Mouse (Mus musculus): ENCODE results near the gene Cdk8. TPM values are rescaled to one million over a fixed set of nuclear protein-coding genes. Genes with fewer than 3 reads are reported as not detected.

Gene Cdk8
- total RNA-seq, 1 experiment from 2014 or later = 42.7 TPM

DNA sequence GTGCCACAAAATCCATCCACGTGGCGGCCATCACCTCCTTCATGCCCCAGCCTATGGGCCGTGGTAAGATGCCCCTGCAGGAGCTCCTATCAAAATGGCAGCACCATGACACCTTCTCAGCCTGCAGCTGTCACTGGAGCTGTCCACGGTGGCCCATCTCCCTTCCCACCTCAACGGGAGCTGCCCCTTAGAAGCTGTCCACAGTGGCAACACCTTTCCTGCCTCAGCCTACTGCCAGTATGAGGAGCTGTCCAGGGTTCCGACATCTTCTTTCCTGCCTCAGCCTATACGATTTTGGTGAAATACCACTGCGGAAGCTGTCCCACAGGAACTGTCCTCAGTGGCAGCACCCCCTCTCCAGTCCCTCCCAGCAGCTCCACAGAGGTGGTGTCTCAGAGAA, 3.5 kb upstream of the Cdk8 start:
- no peak for ATAC-seq (replicated peaks in 1 of 2; ENCODE audit: insufficient read depth in 1 of 2, low FRiP score in 2 of 2, low TSS enrichment in 1 of 2, low read depth in 1 of 2, poor library complexity in 2 of 2, severe bottlenecking in 2 of 2)

DNA sequence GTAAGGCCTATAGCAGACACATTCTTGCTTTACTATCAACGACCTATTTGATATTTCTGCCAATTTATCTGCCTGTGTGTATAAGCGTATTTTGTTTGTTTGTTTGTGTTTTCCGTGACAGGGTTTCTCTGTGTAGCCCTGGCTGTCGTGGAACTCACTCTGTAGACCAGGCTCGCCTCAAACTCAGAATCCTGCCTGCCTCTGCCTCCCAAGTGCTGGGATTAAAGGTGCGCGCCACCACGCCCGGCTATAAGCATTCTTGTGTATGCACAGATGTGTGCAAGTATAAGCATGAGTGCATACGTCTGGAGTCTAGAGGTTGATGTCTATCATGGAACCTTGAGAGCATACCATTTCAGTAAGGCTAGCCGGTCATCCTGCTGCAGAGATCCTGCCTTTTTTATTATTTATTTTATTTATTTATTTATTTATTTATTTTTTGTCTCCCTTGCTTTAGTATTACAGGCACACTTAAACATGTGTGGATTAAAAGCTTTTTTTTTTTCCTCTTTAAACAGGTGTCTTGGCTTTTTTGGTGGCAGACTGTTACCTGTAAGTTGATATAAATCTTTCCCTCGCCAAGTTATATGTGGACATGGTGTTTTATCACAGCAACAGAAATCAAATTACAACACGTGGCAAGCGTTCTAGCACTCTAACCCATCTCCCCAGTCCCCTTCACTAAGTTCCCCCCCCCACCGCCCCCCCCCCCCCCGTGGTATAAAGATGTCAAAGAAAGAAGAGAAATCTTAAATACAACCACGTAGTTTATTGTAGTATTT, 970 bp upstream of the Cdk8 start:
- no peak for ATAC-seq (replicated peaks in 1 of 2; ENCODE audit: insufficient read depth in 1 of 2, low FRiP score in 2 of 2, low TSS enrichment in 1 of 2, low read depth in 1 of 2, poor library complexity in 2 of 2, severe bottlenecking in 2 of 2)

DNA sequence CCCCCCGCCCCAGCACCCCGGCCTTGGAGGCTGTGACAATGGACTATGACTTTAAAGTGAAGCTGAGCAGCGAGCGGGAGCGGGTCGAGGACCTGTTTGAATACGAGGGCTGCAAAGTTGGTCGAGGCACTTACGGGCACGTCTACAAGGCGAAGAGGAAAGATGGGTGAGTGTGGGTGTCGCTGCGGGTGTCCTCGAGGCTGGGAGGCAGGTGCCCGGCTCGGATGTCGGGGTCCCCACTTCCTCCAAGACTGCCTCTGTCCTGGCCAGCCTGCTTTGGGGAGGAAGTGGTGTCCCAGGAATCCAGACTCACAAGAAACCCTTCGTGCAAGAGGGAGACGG, 596 bp downstream of the Cdk8 start:
- ATAC-seq (replicated peaks in 1 of 2; ENCODE audit: insufficient read depth in 1 of 2, low FRiP score in 2 of 2, low TSS enrichment in 1 of 2, low read depth in 1 of 2, poor library complexity in 2 of 2, severe bottlenecking in 2 of 2) = peak; percentile 15 to 33; a peak in 3 of 4 replicates

DNA sequence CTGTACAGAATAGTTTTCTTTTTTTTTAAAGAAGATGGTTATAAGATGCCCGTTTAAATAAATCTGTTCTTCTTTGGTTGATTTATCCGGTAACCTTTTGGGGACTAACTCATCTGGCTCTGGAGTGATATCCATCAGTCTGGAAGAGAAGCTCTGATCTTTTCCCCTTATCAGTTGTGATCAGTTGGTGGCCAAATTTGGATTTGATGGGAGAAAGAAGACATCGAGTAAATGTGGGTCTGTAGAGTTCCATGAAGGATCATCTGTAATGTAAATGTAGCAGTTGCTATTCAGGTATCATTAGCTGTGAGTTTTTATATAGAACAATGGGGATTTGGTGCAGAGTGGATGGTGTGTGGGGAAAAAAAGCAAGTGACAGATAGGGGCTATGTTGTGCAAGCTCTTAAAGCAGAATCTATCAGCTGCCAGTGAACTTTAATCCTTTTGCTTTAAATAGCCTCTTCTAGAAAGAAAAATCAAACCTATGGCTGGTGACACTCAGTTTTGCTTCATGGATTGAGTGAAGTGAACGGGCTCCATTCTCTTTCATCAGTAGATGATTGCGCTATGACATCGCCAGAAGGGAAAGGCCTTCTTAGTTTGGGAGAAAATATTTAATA, 1.1 kb downstream of the Cdk8 start:
- ATAC-seq (replicated peaks in 1 of 2; ENCODE audit: insufficient read depth in 1 of 2, low FRiP score in 2 of 2, low TSS enrichment in 1 of 2, low read depth in 1 of 2, poor library complexity in 2 of 2, severe bottlenecking in 2 of 2) = no peak

DNA sequence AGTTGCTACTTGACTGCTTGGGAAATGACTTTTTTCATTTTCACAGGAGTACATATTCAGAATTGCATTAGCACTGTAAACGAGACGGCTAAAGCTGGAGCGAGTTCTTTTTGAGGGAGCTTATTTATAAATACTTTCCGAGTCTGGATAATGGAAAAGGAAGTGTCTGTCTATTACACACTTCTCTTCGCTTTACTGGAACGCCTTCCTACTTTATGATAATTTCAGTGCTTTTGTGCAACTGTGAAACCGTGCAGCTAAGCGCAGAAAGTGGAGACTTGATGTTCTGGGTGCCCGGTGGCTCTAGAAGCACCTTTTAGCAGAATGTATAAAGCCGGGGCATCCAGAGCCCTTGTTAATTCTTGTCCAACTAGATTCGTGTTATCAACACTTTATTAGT, 1.8 kb downstream of the Cdk8 start:
- ATAC-seq (replicated peaks in 1 of 2; ENCODE audit: insufficient read depth in 1 of 2, low FRiP score in 2 of 2, low TSS enrichment in 1 of 2, low read depth in 1 of 2, poor library complexity in 2 of 2, severe bottlenecking in 2 of 2) = no peak

DNA sequence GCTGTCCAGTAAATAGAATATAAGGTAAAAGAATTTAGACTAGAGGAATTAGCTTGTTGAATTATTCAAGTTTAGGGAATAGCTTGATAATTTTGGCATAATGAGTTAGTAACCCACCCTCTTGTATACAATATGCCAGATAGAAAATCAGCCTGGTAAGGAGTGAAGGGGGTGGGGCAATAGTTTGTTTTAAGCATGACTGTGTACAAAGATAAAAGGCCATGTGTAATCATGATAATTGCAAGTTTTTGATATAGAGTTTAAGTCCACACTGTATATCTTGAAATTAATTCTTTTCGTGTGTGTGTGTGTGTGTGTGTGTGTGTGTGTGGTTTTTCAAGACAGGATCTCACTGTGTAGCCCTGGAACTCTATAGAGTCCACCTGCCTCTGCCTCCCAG, 3.3 kb downstream of the Cdk8 start:
- ATAC-seq (replicated peaks in 1 of 2; ENCODE audit: insufficient read depth in 1 of 2, low FRiP score in 2 of 2, low TSS enrichment in 1 of 2, low read depth in 1 of 2, poor library complexity in 2 of 2, severe bottlenecking in 2 of 2) = no peak

DNA sequence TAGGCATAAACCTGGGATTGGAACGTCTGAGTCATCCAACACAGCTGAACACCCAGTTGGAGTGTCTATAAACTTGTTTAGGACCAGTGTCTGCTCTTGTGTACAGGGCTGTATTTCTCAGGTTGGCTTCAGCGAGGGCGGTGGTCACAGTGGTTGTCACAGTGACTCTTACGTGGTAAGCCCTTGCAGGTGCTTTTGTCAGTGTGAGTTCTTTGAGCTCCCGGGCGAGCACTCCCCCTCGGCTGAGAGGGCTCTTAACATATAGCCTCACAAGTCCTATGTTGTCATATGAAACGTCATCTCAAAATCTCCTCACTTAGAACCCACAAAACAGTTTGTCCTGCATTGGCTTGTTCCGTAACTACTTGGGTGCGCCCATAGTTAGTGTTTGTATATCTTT, 7.2 kb downstream of the Cdk8 start:
- no peak for ATAC-seq (replicated peaks in 1 of 2; ENCODE audit: insufficient read depth in 1 of 2, low FRiP score in 2 of 2, low TSS enrichment in 1 of 2, low read depth in 1 of 2, poor library complexity in 2 of 2, severe bottlenecking in 2 of 2)

DNA sequence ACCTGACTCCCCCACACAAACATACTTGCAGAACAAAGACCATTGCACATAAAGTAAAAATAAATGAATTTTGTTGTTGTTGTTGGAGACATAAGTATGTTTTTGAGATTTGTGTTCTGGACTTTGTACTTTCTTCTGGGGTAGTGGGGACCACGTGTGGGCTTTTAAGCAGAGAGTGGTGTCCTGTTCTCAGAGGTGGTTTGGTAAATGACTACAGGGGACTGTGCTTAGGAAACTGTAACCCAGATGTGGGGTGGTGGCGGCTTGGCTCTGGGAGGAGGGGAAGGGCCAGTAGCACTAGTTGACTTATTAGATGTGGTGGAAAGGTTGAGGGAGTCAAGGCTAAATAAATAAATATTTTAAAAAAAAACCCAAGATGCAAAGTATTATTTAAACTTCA, 9.7 kb downstream of the Cdk8 start:
- no peak for ATAC-seq (replicated peaks in 1 of 2; ENCODE audit: insufficient read depth in 1 of 2, low FRiP score in 2 of 2, low TSS enrichment in 1 of 2, low read depth in 1 of 2, poor library complexity in 2 of 2, severe bottlenecking in 2 of 2)

DNA sequence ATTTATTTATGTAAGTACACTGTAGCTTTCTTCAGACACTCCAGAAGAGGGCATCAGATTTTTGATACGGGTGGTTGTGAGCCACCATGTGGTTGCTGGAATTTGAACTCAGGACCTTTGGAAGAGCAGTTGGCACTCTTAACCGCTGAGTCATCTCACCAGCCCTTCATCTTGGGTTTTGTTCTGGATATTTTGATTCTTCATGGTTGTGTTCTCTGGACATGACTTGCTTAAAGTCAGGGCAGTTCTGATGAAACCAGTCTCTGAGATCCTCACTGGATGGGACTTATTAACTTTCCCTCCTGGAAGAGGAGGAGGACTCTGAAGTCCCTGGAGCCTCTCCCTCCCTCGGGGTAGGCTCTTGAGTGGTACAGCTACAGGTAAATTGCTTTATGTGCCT, 10.2 kb downstream of the Cdk8 start:
- no peak for ATAC-seq (replicated peaks in 1 of 2; ENCODE audit: insufficient read depth in 1 of 2, low FRiP score in 2 of 2, low TSS enrichment in 1 of 2, low read depth in 1 of 2, poor library complexity in 2 of 2, severe bottlenecking in 2 of 2)

DNA sequence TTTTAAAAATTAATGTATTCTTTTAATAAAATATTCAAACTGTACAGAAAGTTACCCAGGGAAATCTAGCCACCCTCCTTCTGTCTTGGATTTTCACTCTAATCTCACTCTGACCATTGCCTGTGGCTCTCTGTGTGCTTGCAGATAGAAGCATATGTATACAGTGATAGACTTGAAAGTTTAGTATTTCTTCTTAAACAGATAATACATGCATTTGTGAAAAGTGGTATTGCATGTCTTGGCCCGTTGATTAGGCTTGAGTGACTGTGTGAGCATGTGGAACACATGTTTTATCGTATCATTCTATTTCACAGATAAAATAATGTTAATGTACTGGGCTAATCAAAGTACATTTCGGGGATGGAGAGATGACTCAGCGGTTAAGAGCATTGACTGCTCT, 14.2 kb downstream of the Cdk8 start:
- ATAC-seq (replicated peaks in 1 of 2; ENCODE audit: insufficient read depth in 1 of 2, low FRiP score in 2 of 2, low TSS enrichment in 1 of 2, low read depth in 1 of 2, poor library complexity in 2 of 2, severe bottlenecking in 2 of 2) = no peak

DNA sequence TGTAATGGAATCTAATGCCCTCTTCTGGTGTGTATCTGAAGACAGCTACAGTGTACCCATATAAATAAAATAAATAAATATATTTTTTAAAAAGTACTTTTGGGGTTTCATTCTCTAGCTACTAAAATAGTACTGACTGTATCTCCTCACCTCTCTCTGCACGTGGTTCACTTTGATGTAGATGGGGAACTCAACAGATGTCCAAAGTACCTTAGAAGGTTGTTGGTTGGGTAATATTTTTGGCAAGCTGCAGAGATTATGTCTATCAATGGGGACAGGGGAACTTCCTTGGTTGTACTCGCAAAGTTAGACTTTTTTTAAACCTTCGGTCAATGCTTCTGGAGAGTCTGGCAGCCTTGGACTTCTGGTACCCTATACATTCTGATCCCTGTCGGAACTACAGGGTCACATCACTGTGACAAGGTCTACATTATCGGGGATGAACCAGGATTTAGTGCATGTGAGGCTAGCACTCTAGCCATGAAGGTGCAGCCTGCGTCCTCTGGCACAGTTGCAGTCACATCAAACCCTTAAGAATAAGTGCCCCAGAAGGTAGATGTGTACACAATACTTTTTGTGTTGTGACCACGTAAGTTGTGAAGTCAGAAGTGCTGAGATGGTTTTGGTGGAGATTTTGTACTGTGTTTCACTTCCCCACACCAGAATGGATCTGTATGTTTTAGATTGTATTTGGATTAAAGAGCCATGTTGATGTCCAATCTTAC, 14.8 kb downstream of the Cdk8 start:
- no peak for ATAC-seq (replicated peaks in 1 of 2; ENCODE audit: insufficient read depth in 1 of 2, low FRiP score in 2 of 2, low TSS enrichment in 1 of 2, low read depth in 1 of 2, poor library complexity in 2 of 2, severe bottlenecking in 2 of 2)

DNA sequence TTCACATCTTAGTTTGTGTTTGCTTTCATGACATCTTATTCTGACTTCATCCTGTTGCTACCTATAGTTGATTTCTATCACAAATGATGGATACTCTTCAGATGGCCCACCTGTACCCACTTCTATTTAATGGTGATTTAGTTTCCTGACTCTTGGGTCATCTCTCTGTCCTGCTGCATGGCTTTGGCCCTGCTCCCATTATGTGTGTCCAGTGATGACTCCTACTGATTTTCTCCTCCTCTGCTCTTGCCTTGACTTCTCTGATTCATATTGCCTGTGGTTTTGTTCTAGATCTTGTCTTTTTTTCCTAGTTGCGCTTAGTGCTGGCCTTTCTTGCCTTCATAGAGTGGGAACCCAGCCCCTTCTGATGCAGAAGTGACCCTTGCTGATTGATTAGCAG, 15.4 kb downstream of the Cdk8 start:
- no peak for ATAC-seq (replicated peaks in 1 of 2; ENCODE audit: insufficient read depth in 1 of 2, low FRiP score in 2 of 2, low TSS enrichment in 1 of 2, low read depth in 1 of 2, poor library complexity in 2 of 2, severe bottlenecking in 2 of 2)

DNA sequence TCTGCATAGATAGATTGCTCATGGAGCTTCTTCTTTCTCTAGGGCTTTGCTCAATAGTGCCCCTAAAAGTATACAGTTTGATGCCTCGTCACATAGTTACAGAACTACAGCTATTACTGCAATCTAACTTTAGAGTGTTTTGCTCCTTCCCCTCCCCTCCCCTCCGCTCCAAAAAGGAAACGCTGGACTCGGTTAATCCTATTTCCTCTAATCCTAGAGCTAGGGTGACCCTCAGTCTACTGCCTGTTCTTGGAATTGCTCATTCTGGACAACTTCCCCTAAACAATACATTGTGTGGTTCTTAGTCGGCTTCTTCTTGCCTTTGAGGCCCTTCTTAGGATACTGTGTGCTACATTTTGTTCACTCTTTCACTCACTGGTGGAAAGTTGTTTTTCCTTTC, 16.7 kb downstream of the Cdk8 start:
- peak in 1 of 2 experiments; percentile 20; a peak in 1 of 4 replicates for ATAC-seq (replicated peaks in 1 of 2; ENCODE audit: insufficient read depth in 1 of 2, low FRiP score in 2 of 2, low TSS enrichment in 1 of 2, low read depth in 1 of 2, poor library complexity in 2 of 2, severe bottlenecking in 2 of 2)

DNA sequence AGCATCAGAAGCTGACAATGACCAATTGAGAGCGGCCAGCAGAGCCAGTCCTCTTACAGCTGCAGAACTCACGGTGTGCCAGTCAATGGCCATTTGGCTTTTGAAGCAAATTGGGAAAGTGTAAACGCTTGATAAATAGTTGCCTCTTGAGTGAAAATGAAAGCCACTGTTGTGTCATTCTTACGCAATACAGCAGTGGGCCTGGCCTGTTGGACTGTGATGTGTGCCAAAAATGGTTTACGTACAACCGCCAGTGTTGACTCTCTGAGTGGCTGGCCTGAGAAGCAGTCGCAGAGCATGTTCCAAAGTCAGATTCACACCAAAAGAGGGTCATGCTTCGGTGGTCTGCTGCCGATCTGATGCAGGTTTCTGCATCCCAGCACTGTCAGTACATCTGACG, 17.7 kb downstream of the Cdk8 start:
- peak in 1 of 2 experiments; percentile 47; a peak in 1 of 4 replicates for ATAC-seq (replicated peaks in 1 of 2; ENCODE audit: insufficient read depth in 1 of 2, low FRiP score in 2 of 2, low TSS enrichment in 1 of 2, low read depth in 1 of 2, poor library complexity in 2 of 2, severe bottlenecking in 2 of 2)

DNA sequence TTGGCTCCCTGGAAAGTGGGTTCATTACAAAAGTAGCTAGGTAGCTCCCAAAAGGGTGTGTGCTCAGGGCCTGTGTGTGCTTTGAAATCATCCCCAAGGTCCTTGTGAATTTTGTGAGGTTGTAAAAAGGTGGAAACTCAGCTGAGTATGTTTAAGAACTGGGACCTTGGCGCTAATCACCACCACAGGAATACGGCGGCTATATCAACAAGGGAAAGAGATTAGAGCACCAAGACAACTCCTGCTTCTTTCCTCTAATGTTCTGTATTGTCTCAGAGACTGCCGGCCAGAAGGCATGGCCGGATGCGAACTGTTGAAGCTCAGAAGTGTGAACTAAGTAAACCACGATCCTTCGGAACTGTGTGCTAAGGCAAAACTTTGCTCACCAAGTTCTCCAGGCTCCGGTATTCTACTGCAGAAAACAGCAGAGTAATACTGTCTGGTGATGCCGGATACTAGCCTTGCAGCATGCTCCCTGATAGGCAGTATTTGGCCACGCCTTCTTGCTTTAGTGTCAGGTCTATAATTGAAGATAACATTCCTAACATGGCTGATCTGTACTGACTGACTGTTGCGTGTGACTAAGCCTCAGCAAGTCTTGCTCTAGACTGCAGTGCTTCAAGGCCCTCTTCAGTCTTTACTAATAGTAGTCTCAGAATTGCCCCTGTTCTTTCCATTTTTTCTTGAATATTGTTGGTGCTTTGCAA, 19.5 kb downstream of the Cdk8 start:
- peak; percentile 15 to 23; a peak in 1 of 4 replicates for ATAC-seq (replicated peaks in 1 of 2; ENCODE audit: insufficient read depth in 1 of 2, low FRiP score in 2 of 2, low TSS enrichment in 1 of 2, low read depth in 1 of 2, poor library complexity in 2 of 2, severe bottlenecking in 2 of 2)

DNA sequence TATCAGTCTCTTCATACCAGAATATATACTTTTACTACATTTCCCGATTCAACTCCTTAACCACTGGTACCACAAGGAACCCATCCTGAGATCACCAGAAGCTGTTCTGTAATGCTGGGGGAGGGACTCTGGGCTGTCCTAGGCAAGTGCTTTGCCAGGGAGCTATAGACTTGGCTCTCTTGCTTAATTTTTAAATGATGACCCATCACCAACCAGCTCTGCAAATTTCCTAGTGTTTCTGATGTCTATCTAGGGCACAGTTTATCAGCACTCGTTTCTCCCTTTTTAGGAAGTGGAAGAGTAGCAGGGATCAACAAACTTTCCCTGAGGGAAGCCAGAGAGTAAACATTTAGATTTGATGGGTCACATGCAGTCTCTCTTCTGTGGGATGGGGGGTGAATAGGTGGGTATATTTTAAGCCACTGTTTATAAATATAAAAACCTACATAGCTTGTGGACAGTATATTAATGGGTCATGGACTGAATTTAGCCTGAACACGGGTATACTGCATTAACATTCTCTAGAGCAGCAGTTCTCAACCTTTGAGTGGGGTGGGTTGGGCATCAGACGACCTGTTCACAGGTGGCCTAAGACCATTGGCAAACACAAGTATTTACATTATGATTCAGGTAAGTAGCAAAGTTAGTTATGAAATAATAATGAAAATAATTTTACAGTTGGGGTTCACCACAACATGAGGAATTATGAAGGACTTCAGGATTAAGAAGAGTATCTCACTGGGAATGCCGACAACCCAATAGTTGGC, 20.8 kb downstream of the Cdk8 start:
- no peak for ATAC-seq (replicated peaks in 1 of 2; ENCODE audit: insufficient read depth in 1 of 2, low FRiP score in 2 of 2, low TSS enrichment in 1 of 2, low read depth in 1 of 2, poor library complexity in 2 of 2, severe bottlenecking in 2 of 2)

DNA sequence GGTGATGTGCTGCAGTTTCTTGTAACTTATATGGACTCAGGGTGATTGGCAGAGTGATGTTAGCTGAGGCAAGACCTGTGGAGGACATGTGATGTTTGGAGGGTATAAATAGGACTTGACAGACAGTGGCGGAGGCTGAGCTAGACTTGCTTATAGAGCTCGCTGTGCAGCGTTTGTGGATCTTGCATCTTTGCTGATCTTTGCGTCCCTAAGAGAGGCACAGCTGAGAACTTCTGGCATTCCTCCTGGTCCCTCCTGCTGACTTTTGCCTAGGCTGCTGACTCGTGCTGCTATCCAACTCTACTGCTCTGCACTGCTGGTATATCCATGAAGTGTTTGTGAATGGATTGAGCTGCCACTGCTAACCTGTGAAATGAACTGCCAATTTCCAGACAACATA, 22.6 kb downstream of the Cdk8 start:
- ATAC-seq (replicated peaks in 1 of 2; ENCODE audit: insufficient read depth in 1 of 2, low FRiP score in 2 of 2, low TSS enrichment in 1 of 2, low read depth in 1 of 2, poor library complexity in 2 of 2, severe bottlenecking in 2 of 2) = no peak
